Mouse (Mus musculus): ENCODE measurements around the gene Gpr34. TPM values are rescaled to one million over a fixed set of nuclear protein-coding genes. Genes with fewer than 3 reads are reported as not detected.

Gpr34 gene
- polyA plus RNA-seq, 1 experiment, result 1.2 TPM

- DNase-seq (ENCODE audit: low read depth), result no peak
Measured at GRCm38 (mm10) chrX:13673001-13673400, 41.1 kb downstream of the Gpr34 start.

DNA sequence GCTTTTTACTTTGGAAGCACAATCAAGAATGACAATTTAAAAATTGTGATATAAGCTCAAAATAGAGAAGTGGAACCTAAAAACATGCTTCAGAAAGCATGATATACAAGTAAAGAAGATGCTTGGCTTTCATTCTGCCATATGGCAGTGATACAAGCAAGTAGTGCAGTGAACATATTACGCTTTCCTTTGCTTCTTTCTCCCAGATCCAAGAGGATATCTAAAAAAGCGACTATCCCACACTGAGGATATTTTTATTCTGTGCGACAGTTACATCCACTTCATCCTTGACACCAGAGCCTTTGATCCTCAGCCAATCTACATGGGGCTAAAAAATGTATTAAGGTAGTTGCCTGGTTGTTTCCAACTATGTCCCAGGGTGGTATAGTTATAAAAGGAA is 49.9 kb downstream of the Gpr34 start:
- DNase-seq (ENCODE audit: low read depth), result no peak

DNA sequence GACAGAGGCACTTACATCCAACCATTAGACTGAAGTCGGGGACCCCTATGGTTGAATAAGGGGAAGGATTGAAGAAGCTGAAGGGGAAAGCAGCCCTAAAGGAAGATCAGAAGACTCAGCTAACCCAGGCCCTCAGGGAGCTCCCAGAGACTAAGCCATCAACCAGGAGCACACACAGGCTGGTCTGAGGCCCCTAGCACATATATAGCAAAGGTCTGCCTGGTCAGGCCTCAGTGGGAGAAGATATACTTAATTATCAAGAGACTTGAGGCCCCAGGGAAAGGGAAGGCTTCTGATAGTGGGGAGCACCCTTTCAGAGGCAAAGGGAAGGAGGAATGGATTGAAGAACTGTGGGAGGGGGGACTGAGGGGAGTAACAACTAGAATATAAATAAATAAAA is 54.7 kb downstream of the Gpr34 start:
- no peak for DNase-seq (ENCODE audit: low read depth)

GRCm38 (mm10) chrX:13688356-13688755 is 56.5 kb downstream of the Gpr34 start:
- no peak for DNase-seq (ENCODE audit: low read depth)

Other genes with a start within 250 kb of the Gpr34 start
- 0.29 and 0.32 TPM in 2 replicates for gene Nyx, start 166.0 kb upstream of the Gpr34 start, polyA plus RNA-seq (2012; rRNA removed)
- gene Gpr82, start 29.3 kb downstream of the Gpr34 start, polyA plus RNA-seq (2012; rRNA removed), result 8.4 and 10.7 TPM in 2 replicates
- gene Cask, start 219.3 kb downstream of the Gpr34 start, polyA plus RNA-seq (2012; rRNA removed), result 5.1 and 5.6 TPM in 2 replicates

Measured in gonadal fat pad, adult 2 months (tissue).